Mouse (Mus musculus) liver, postnatal 0 days (tissue): ENCODE measurements around the gene Bmp2.

Experiments used
- CTCF ChIP-seq: sonication (generic); IDR thresholded peaks from 2 replicates; pipeline ENCODE4 v1.5.1; 2016; ENCODE audit warnings: antibody characterized with exemption, low read depth
- EP300 ChIP-seq: IDR thresholded peaks from 2 replicates; pipeline ENCODE4 v1.6.1; 2016; ENCODE audit warnings: antibody characterized with exemption, low read depth, mild to moderate bottlenecking

DNA sequence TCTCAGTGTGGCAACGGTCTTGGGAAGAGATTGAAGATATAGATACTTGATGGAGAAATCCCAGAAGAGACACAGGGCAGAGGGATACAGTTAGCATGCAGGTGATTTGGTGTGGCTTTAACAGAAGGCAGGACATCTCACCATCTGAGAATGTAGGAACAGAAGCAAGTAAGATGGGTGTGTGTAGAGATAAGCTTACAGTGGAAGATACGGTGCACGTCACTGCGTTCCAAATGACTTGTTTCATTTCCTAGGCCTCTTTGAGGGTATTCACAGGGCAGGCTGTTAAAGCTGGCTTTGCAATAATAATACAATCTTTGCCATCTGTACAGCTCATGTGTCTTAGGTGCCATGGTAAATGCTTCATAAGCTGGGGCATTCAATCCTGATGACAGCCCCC, 44.9 kb upstream of the Bmp2 start:
- TF ChIP-seq CTCF (no peak), EP300 (no peak)
